8 mouse cellular contexts compared by ENCODE assay signal in genomic region chr11:117827386-117827785, GRCm38 (mm10). TPM values are rescaled to one million over a fixed set of nuclear protein-coding genes. Genes with fewer than 3 reads are reported as not detected.
DNase-seq lines count a peak whose midpoint lies in the region; ATAC-seq and TF ChIP-seq lines count a peak whose summit lies in the region.

No protein-coding gene starts in this region.

- H3K9ac ChIP-seq in forebrain, embryonic 13.5 days, result 0 out of 2 replicates have a peak overlapping the region, but pooled peaks have one; percentile 26
- no peak overlapping the region for H3K9ac ChIP-seq in forebrain, embryonic 11.5 days (ENCODE audit: low read length)
- H3K9ac ChIP-seq in lung, embryonic 16.5 days (ENCODE audit: low read length), result 0 out of 2 replicates have a peak overlapping the region, but pooled peaks have one; percentile 8
- H3K9ac ChIP-seq in lung, postnatal 0 days (replicated peaks; ENCODE audit: low read depth), result no peak overlapping the region
- no peak overlapping the region for H3K9ac ChIP-seq in limb, embryonic 12.5 days (replicated peaks)
- H3K9ac ChIP-seq in stomach, postnatal 0 days (ENCODE audit: low read length), result no peak overlapping the region

- H3K9me3 ChIP-seq in forebrain, embryonic 13.5 days (replicated peaks), result no peaks in the 10 kb centered on the region
- no peaks in the 10 kb centered on the region for H3K9me3 ChIP-seq in forebrain, embryonic 11.5 days (ENCODE audit: control insufficient read depth, low read length)
- no peaks in the 10 kb centered on the region for H3K9me3 ChIP-seq in lung, embryonic 16.5 days (ENCODE audit: control insufficient read depth, low read length)
- no peaks in the 10 kb centered on the region for H3K9me3 ChIP-seq in lung, postnatal 0 days (ENCODE audit: low read length)
- H3K9me3 ChIP-seq in limb, embryonic 12.5 days, result no peaks in the 10 kb centered on the region
- H3K9me3 ChIP-seq in stomach, postnatal 0 days (ENCODE audit: control insufficient read depth, low read length), result no peaks in the 10 kb centered on the region

- no peak for DNase-seq in forebrain, embryonic 11.5 days (ENCODE audit: low spot score)
- DNase-seq in lung, postnatal 0 days (ENCODE audit: low spot score), result no peak
- no peak for DNase-seq in stomach, postnatal 0 days (ENCODE audit: low spot score)
- no peak for DNase-seq in urinary bladder, postnatal 4 days (ENCODE audit: low spot score in 2 of 2)
- DNase-seq in right cerebral cortex, postnatal 10 days (ENCODE audit: low spot score in 2 of 2), result no peak

- H3K4me2 ChIP-seq in forebrain, embryonic 13.5 days, result 0 out of 2 replicates have a peak overlapping the region, but pooled peaks have one; percentile 86
- H3K4me2 ChIP-seq in forebrain, embryonic 11.5 days (ENCODE audit: low read depth, low read length, severe bottlenecking), result no peak overlapping the region
- no peak overlapping the region for H3K4me2 ChIP-seq in lung, embryonic 16.5 days (ENCODE audit: low read depth, low read length)
- H3K4me2 ChIP-seq in lung, postnatal 0 days (replicated peaks; ENCODE audit: low read depth, low read length), result no peak overlapping the region
- H3K4me2 ChIP-seq in limb, embryonic 12.5 days, result 0 out of 2 replicates have a peak overlapping the region, but pooled peaks have one; percentile 82
- H3K4me2 ChIP-seq in stomach, postnatal 0 days (replicated peaks; ENCODE audit: low read depth), result no peak overlapping the region

- no peak for ATAC-seq in forebrain, embryonic 13.5 days
- ATAC-seq in forebrain, embryonic 11.5 days (replicated peaks; ENCODE audit: low FRiP score), result no peak
- no peak for ATAC-seq in lung, embryonic 16.5 days (ENCODE audit: low read depth)
- ATAC-seq in lung, postnatal 0 days, result no peak
- ATAC-seq in limb, embryonic 12.5 days (ENCODE audit: insufficient number of reproducible peaks, insufficient read depth, low FRiP score, low TSS enrichment, low read depth), result no peak
- no peak for ATAC-seq in stomach, postnatal 0 days (ENCODE audit: low FRiP score, low TSS enrichment)

- H3K4me3 ChIP-seq in forebrain, embryonic 13.5 days, result no peak overlapping the region
- no peak overlapping the region for H3K4me3 ChIP-seq in forebrain, embryonic 11.5 days (ENCODE audit: low read depth, low read length)
- H3K4me3 ChIP-seq in lung, embryonic 16.5 days (ENCODE audit: low read length), result no peak overlapping the region
- no peak overlapping the region for H3K4me3 ChIP-seq in lung, postnatal 0 days (ENCODE audit: low read depth, low read length)
- H3K4me3 ChIP-seq in limb, embryonic 12.5 days (replicated peaks), result no peak overlapping the region
- H3K4me3 ChIP-seq in stomach, postnatal 0 days (ENCODE audit: low read depth, low read length), result no peak overlapping the region

- peaks cover 15% of the 10 kb centered on the region for H3K36me3 ChIP-seq in forebrain, embryonic 13.5 days (ENCODE audit: poor library complexity, severe bottlenecking)
- peaks cover 2% of the 10 kb centered on the region; the same call in 1 of the 2 replicates for H3K36me3 ChIP-seq in forebrain, embryonic 11.5 days (ENCODE audit: control insufficient read depth, insufficient read depth, low read length)
- H3K36me3 ChIP-seq in lung, embryonic 16.5 days (ENCODE audit: control insufficient read depth, insufficient read depth, low read length), result no peaks in the 10 kb centered on the region; the same call in 1 of the 2 replicates
- H3K36me3 ChIP-seq in lung, postnatal 0 days (ENCODE audit: insufficient read depth, low read length), result no peaks in the 10 kb centered on the region
- H3K36me3 ChIP-seq in limb, embryonic 12.5 days, result peaks cover 17% of the 10 kb centered on the region
- H3K36me3 ChIP-seq in stomach, postnatal 0 days (ENCODE audit: control insufficient read depth, insufficient read depth, low read length), result no peaks in the 10 kb centered on the region

- no peak for TF ChIP-seq EP300 in lung, postnatal 0 days (IDR thresholded peaks at IDR 0.05)
- no peak for TF ChIP-seq EP300 in stomach, postnatal 0 days (optimal IDR thresholded peaks at IDR 0.05)

- H3K27me3 ChIP-seq in forebrain, embryonic 13.5 days, result no peaks in the 10 kb centered on the region
- H3K27me3 ChIP-seq in forebrain, embryonic 11.5 days (ENCODE audit: control insufficient read depth, insufficient read depth, low read length), result no peaks in the 10 kb centered on the region
- H3K27me3 ChIP-seq in lung, embryonic 16.5 days (ENCODE audit: control insufficient read depth, insufficient read depth, low read depth, low read length), result no peaks in the 10 kb centered on the region
- H3K27me3 ChIP-seq in lung, postnatal 0 days (replicated peaks; ENCODE audit: insufficient read depth, low read length), result no peaks in the 10 kb centered on the region
- no peaks in the 10 kb centered on the region for H3K27me3 ChIP-seq in limb, embryonic 12.5 days
- no peaks in the 10 kb centered on the region for H3K27me3 ChIP-seq in stomach, postnatal 0 days (ENCODE audit: control insufficient read depth, insufficient read depth, low read length)

- H3K4me1 ChIP-seq in forebrain, embryonic 13.5 days, result peaks cover 71% of the 10 kb centered on the region
- peaks cover 14% of the 10 kb centered on the region for H3K4me1 ChIP-seq in forebrain, embryonic 11.5 days (replicated peaks; ENCODE audit: control insufficient read depth, insufficient read depth, low read length)
- peaks cover 83% of the 10 kb centered on the region for H3K4me1 ChIP-seq in lung, embryonic 16.5 days (replicated peaks; ENCODE audit: control insufficient read depth, insufficient read depth, low read length)
- H3K4me1 ChIP-seq in lung, postnatal 0 days (ENCODE audit: insufficient read depth, low read depth, low read length), result peaks cover 68% of the 10 kb centered on the region
- H3K4me1 ChIP-seq in limb, embryonic 12.5 days (replicated peaks), result peaks cover 52% of the 10 kb centered on the region
- H3K4me1 ChIP-seq in stomach, postnatal 0 days (replicated peaks; ENCODE audit: control insufficient read depth, insufficient read depth), result peaks cover 16% of the 10 kb centered on the region

- 77% methylated on average over 3 of the region's 3 CpGs for WGBS in forebrain, embryonic 13.5 days
- WGBS in forebrain, embryonic 11.5 days, result 72% methylated on average over 3 of the region's 3 CpGs
- whole genome bisulfite sequencing in lung, embryonic 16.5 days, result 39% methylated on average over 3 of the region's 3 CpGs
- WGBS in lung, postnatal 0 days, result 30% methylated on average over 3 of the region's 3 CpGs
- WGBS in limb, embryonic 12.5 days, result 26% methylated on average over 3 of the region's 3 CpGs
- 40% methylated on average over 3 of the region's 3 CpGs for WGBS in stomach, postnatal 0 days

- H3K27ac ChIP-seq in forebrain, embryonic 13.5 days, result no peak overlapping the region
- no peak overlapping the region for H3K27ac ChIP-seq in forebrain, embryonic 11.5 days (ENCODE audit: low read depth, low read length)
- H3K27ac ChIP-seq in lung, embryonic 16.5 days (ENCODE audit: low read length), result peak overlapping the region; percentile 7; the same call in 1 of the 2 replicates
- no peak overlapping the region for H3K27ac ChIP-seq in lung, postnatal 0 days (ENCODE audit: low read length)
- peak overlapping the region; percentile 97; the same call in 1 of the 2 replicates for H3K27ac ChIP-seq in limb, embryonic 12.5 days
- H3K27ac ChIP-seq in stomach, postnatal 0 days (replicated peaks), result peak overlapping the region; percentile 40; the same call in 1 of the 2 replicates

- no peak for TF ChIP-seq CTCF in lung, postnatal 0 days (IDR thresholded peaks at IDR 0.05)
- TF ChIP-seq CTCF in stomach, postnatal 0 days (IDR thresholded peaks at IDR 0.05; ENCODE audit: low read depth), result no peak

RNA-seq across cellular contexts. Expression of gene Tk1, which starts 1.5 kb away (rescaled TPM):
- 103 and 104 TPM in 2 replicates for polyA plus RNA-seq in forebrain, embryonic 13.5 days (2015; fragmentation: Nextera tagmentation; extraction: Ambion mirVana)
- 118 and 124 TPM in 2 replicates for polyA plus RNA-seq in forebrain, embryonic 11.5 days (2014; fragmentation: Nextera tagmentation; extraction: Ambion mirVana)
- polyA plus RNA-seq in lung, embryonic 16.5 days (2015; fragmentation: Nextera tagmentation; extraction: Ambion mirVana), result 130 and 131 TPM in 2 replicates
- 12.4 and 16.0 TPM in 2 replicates for polyA plus RNA-seq in lung, postnatal 0 days (2015; fragmentation: Nextera tagmentation; extraction: Ambion mirVana)
- 136 and 143 TPM in 2 replicates for polyA plus RNA-seq in limb, embryonic 12.5 days (2016; fragmentation: Nextera tagmentation; extraction: Ambion mirVana)
- polyA plus RNA-seq in stomach, postnatal 0 days (2015; fragmentation: Nextera tagmentation; extraction: Ambion mirVana), result 47.1 and 58.0 TPM in 2 replicates

RNA-seq across cellular contexts. Expression of gene Afmid, which starts 1.7 kb away (rescaled TPM):
- polyA plus RNA-seq in forebrain, embryonic 13.5 days (2015; fragmentation: Nextera tagmentation; extraction: Ambion mirVana), result 7.4 and 7.5 TPM in 2 replicates
- polyA plus RNA-seq in forebrain, embryonic 11.5 days (2014; fragmentation: Nextera tagmentation; extraction: Ambion mirVana), result 6.0 and 6.8 TPM in 2 replicates
- polyA plus RNA-seq in lung, embryonic 16.5 days (2015; fragmentation: Nextera tagmentation; extraction: Ambion mirVana), result 4.9 and 5.4 TPM in 2 replicates
- 2.4 and 2.9 TPM in 2 replicates for polyA plus RNA-seq in lung, postnatal 0 days (2015; fragmentation: Nextera tagmentation; extraction: Ambion mirVana)
- 3.5 and 4.2 TPM in 2 replicates for polyA plus RNA-seq in limb, embryonic 12.5 days (2016; fragmentation: Nextera tagmentation; extraction: Ambion mirVana)
- 5.7 and 7.7 TPM in 2 replicates for polyA plus RNA-seq in stomach, postnatal 0 days (2015; fragmentation: Nextera tagmentation; extraction: Ambion mirVana)

RNA-seq across cellular contexts. Expression of gene Gm20708, which starts 17.9 kb away (rescaled TPM):
- polyA plus RNA-seq in forebrain, embryonic 13.5 days (2015; fragmentation: Nextera tagmentation; extraction: Ambion mirVana), result 0.36 and 0.49 TPM in 2 replicates
- 0.55 and 0.87 TPM in 2 replicates for polyA plus RNA-seq in forebrain, embryonic 11.5 days (2014; fragmentation: Nextera tagmentation; extraction: Ambion mirVana)
- polyA plus RNA-seq in lung, embryonic 16.5 days (2015; fragmentation: Nextera tagmentation; extraction: Ambion mirVana), result 0.13 and 0.14 TPM in 2 replicates
- polyA plus RNA-seq in lung, postnatal 0 days (2015; fragmentation: Nextera tagmentation; extraction: Ambion mirVana), result 0.27 TPM in 1 of 2 replicates, not detected in the other
- polyA plus RNA-seq in limb, embryonic 12.5 days (2016; fragmentation: Nextera tagmentation; extraction: Ambion mirVana), result 0.36 and 0.58 TPM in 2 replicates
- 0.18 and 0.24 TPM in 2 replicates for polyA plus RNA-seq in stomach, postnatal 0 days (2015; fragmentation: Nextera tagmentation; extraction: Ambion mirVana)

RNA-seq across cellular contexts. Expression of gene Syngr2, which starts 17.9 kb away (rescaled TPM):
- polyA plus RNA-seq in forebrain, embryonic 13.5 days (2015; fragmentation: Nextera tagmentation; extraction: Ambion mirVana), result 15.9 and 17.4 TPM in 2 replicates
- polyA plus RNA-seq in forebrain, embryonic 11.5 days (2014; fragmentation: Nextera tagmentation; extraction: Ambion mirVana), result 32.7 and 36.6 TPM in 2 replicates
- 79.5 and 87.7 TPM in 2 replicates for polyA plus RNA-seq in lung, embryonic 16.5 days (2015; fragmentation: Nextera tagmentation; extraction: Ambion mirVana)
- 96.0 and 108 TPM in 2 replicates for polyA plus RNA-seq in lung, postnatal 0 days (2015; fragmentation: Nextera tagmentation; extraction: Ambion mirVana)
- polyA plus RNA-seq in limb, embryonic 12.5 days (2016; fragmentation: Nextera tagmentation; extraction: Ambion mirVana), result 27.6 and 28.8 TPM in 2 replicates
- 165 and 183 TPM in 2 replicates for polyA plus RNA-seq in stomach, postnatal 0 days (2015; fragmentation: Nextera tagmentation; extraction: Ambion mirVana)

RNA-seq across cellular contexts. Expression of gene Birc5, which starts 21.7 kb away (rescaled TPM):
- polyA plus RNA-seq in forebrain, embryonic 13.5 days (2015; fragmentation: Nextera tagmentation; extraction: Ambion mirVana), result 231 and 243 TPM in 2 replicates
- 355 and 365 TPM in 2 replicates for polyA plus RNA-seq in forebrain, embryonic 11.5 days (2014; fragmentation: Nextera tagmentation; extraction: Ambion mirVana)
- polyA plus RNA-seq in lung, embryonic 16.5 days (2015; fragmentation: Nextera tagmentation; extraction: Ambion mirVana), result 312 and 336 TPM in 2 replicates
- 15.0 and 26.2 TPM in 2 replicates for polyA plus RNA-seq in lung, postnatal 0 days (2015; fragmentation: Nextera tagmentation; extraction: Ambion mirVana)
- polyA plus RNA-seq in limb, embryonic 12.5 days (2016; fragmentation: Nextera tagmentation; extraction: Ambion mirVana), result 346 and 369 TPM in 2 replicates
- polyA plus RNA-seq in stomach, postnatal 0 days (2015; fragmentation: Nextera tagmentation; extraction: Ambion mirVana), result 67.0 and 91.7 TPM in 2 replicates

Comparison
In these comparisons a context has a peak if more than half of its experiments do, and no peak if none do; other contexts are left out.
1. H3K27ac ChIP-seq: peak in lung, embryonic 16.5 days (single experiment), limb, embryonic 12.5 days (single experiment) and stomach, postnatal 0 days (single experiment); none in forebrain, embryonic 13.5 days (single experiment), forebrain, embryonic 11.5 days (single experiment) and lung, postnatal 0 days (single experiment).
2. H3K4me2 ChIP-seq: peak in forebrain, embryonic 13.5 days (single experiment) and limb, embryonic 12.5 days (single experiment); none in forebrain, embryonic 11.5 days (single experiment), lung, embryonic 16.5 days (single experiment), lung, postnatal 0 days (single experiment) and stomach, postnatal 0 days (single experiment).
3. H3K9ac ChIP-seq: peak in forebrain, embryonic 13.5 days (single experiment) and lung, embryonic 16.5 days (single experiment); none in forebrain, embryonic 11.5 days (single experiment), lung, postnatal 0 days (single experiment), limb, embryonic 12.5 days (single experiment) and stomach, postnatal 0 days (single experiment).